Mouse (Mus musculus): Measurements from ENCODE around the gene Upp2.

The Upp2 gene

GRCm38 (mm10) chr2:58567066-58567810, at the start of gene Upp2, which contains the start of gene Acvr1:
Gene Upp2, plus strand, starts transcription at chr2:58567298.
Gene Acvr1, minus strand, starts transcription at chr2:58567157.
- peak; percentile 91 for DNase-seq

- DNase-seq = no peak
Observed at GRCm38 (mm10) chr2:58518517-58518916, 48.6 kb upstream of the Upp2 start.

DNA sequence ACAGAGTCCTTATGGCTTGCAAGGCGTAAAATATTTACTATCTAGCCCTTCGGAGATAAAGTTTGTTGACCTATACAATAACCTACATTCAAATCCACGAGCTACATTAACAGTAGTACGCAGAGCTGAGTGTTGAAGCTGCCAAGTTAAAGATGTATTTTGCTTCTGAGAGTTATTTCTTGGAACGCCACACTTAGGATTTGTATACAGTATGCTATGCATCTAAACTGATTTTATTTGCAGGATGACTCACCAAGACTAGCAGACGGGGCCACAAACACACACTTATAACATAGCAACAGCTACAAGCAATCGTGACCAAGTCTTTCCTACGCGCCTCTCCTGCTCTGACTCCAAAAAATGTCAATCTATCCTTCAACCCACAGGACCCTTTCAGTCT, 46.4 kb upstream of the Upp2 start:
- DNase-seq = no peak

DNA sequence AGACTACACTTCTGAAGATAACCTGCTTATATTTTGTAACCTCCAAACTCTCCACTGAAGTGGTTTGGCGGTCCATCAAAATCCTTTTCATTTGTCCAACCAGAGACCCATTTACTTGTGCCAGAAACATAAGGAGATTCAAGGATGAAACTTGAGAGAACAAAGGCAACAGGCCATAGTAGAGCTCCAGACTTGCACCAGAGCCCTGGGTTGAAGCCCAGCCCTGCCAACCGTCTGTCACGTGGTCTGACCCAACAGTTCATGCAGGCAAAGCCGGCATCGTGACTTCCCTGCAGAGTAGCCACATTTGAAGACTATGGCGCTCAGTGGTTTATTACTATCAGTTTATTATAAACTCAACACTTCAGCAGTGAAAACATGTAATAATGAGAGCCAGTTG, 45.5 kb upstream of the Upp2 start:
- DNase-seq = no peak

- no peak for DNase-seq
Observed at GRCm38 (mm10) chr2:58523097-58523496, 44.0 kb upstream of the Upp2 start.

DNA sequence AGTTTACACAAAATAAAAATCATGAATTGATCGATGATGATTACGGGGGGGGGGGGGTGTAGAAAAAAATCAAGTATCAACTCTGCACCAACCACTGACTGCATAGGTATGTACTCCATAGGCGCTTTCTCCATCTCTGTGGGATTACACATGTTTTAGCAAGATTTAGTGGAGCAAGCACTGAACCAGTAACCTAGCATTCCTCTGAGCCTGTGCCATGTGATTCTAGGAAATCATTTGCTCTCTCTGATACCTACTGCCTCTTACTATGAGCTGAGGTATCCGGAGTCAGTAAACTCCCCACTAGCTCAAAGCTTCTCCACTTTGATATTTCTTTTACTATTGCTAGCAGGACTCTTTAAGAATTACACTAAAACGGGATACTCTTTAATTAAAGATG, 43.2 kb upstream of the Upp2 start:
- DNase-seq = no peak

- no peak for DNase-seq
Observed at GRCm38 (mm10) chr2:58524356-58524755, 42.7 kb upstream of the Upp2 start.

GRCm38 (mm10) chr2:58527786-58528185, 39.3 kb upstream of the Upp2 start:
- no peak for DNase-seq

DNA sequence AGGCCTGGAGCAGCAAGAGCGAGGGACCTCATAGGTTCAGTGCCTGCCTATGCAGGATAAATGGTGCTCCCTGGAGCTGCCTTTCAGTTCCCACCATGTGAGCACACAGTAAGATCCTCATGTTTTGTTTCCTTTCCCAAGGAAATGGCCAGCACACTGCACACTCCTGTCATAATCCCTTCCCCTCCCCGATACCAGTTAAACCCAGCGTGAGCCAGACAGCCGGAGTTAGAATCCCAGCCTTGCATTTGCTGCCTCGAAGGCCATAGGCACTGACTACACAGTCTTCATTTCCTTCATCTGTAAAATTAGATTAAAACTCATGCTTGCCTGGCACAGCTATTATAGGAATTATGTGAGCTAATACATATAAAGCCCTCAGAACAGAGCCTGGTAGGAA, 37.7 kb upstream of the Upp2 start:
- DNase-seq = no peak

DNA sequence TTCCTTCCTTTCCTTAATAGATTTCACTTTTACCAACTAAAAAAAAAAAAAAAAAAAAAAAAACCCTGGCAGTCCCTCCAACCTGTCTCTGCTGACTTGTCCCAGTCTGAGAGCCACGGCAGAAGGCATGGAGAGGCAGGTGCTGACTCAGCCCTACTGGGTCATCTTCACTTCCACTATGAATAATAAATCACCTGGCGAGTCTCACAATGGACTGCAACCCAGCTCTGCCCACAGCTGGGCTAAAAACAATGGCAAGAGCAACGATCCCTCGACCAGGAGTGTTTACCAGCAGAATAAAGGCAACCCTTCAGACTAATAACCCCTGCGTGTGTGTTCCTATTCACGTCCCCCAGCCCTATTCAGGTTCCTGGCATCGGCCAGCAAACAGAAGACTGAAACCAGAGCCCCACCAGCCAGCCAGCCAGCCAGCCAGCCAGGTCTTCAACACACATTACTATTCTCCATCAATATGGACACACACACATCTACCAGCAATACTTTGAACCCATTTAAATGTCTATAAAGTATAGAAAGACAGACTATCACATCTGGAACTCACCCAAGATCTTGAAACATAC, 37.1 kb upstream of the Upp2 start:
- DNase-seq = no peak

GRCm38 (mm10) chr2:58530521-58530920, 36.6 kb upstream of the Upp2 start:
- no peak for DNase-seq

DNA sequence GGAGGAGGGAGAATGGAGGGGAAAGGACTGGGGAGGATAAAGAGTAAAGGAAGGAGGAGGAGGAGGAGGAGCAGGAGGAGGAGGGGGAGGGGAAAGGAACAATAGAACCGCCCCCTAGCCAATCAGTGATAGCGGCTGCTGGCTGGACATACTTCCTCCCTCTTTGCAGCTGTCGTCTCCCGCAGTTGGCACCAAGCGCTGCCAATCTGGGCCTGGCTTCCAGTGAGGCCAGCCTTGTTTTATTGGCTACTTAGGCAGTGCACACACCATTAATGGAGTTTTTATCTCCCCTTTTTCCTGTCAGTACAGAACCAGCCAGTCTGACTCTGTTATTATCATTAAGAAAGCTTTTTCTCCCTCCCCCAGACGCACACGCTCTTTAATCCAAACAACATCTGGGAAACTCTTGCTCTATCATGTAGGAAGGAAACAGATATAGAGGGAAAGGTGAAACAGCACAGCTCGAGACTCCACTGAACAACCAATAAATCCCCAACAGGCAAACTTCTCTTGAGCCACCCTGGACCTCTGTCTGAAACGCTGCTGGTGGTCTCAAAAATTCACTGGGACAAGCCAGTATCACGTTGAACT, 34.7 kb upstream of the Upp2 start:
- peak; percentile 75 for DNase-seq

GRCm38 (mm10) chr2:58533521-58534001, 33.5 kb upstream of the Upp2 start:
- DNase-seq = no peak

DNA sequence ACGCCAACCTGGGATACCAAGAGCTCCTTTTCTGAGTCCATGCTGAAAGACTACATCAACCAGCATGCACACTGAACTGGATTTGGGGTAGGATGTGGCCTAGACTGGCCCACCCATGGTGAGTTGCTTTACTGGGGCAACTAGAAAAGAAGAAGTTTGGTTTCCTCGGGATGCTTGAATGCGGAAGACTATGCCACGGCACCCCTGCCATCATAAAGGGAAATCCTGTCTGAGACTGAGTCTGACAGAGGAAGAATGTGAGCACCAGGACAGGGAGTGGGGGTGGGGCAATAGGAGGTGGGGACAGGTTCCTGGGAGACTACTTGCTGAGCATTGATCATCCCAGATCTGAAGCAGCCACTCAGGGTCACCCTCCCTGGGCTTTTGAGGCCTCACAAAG, 32.7 kb upstream of the Upp2 start:
- DNase-seq = no peak

DNA sequence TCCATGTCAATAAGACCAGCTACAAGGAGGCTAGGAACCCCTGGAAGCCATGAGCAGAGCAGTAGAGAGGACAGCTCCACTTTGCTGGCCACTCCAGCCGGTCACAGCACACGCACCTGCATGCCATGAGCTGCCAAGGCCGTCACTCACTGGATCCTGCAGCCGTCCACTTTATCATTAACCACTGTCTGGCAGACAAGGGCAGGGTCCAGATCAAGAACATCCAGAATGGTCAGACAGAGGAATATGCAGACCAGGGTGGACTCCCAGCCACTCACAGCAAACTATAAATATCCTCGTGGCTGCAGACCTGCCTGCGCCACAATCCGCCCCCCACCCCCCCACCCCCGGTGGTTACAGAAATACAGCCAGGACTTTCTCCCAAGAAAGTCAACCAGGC, 31.9 kb upstream of the Upp2 start:
- DNase-seq = no peak

DNA sequence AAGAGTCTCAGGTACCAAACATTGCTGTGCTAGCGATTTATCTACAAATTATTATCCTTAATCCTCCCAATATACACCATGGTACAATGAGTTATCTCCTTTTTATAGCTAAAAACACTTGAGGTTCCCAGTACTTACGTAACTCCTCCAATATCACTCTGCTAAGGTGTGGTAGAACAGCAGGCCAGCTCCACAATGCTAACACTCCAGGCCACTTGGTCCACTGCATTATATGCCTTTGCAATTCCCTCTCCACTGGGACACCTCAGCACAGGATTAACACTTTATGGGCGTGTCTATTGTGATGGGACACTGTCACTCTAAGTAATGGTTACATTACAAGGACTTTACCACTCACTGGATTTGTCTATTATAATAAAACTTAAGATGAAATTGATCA, 30.3 kb upstream of the Upp2 start:
- no peak for DNase-seq

DNA sequence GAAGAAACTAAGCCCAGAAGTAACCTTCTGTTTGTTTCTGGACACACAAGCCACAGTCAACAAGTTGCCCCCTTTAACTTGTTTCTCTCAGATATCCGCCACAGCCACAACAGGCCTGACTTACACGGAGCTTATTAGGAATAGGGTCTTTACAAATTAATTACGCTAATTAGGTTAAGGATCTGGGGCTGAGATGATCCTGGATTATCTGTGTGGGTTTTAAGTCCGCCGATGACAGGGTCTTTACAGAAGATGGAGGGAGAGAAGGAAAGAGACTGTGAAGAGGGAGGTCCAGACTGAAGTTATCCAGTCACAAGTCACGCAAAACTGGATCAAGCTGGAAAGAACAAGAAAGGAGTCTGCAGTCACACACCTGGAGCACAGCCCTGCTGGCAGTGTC, 28.9 kb upstream of the Upp2 start:
- no peak for DNase-seq

DNA sequence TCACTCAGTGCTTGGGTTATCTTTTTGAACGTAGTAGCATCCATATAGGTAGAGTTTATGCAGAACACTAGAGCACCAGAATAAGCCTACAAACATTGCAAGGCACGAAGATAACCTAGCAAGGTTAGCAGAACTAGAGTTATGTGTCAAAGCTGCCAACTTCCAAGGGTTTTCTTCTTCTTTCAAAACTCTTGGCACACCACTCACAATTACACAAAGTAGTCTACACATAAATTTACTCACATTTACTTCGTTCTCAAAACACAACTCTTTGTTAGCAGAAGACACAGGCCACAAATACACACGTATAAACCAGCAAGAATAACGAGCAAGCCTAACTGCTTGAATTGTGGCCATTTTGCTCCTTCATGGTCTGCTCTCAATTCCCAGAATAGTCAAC, 23.8 kb upstream of the Upp2 start:
- no peak for DNase-seq

DNA sequence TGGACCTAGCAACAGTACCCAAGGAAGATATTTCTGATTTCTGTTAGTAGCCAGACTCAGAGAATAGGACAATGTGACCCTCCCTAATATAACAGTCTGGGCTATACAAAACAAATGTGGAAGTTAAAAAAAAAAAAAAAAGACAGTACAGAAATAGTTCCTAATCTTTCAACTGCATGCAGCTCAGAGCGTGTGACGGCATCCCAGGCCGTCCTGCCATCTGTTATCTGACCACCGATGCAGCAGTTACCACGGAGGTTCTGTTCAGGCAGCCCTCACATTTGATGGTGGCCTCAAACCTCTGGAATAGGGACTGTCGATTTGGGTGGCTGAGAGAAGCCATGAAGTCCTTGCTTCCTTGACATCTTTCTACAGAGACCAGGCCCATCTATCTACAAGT, 22.7 kb upstream of the Upp2 start:
- DNase-seq = no peak

GRCm38 (mm10) chr2:58546264-58546663, 20.8 kb upstream of the Upp2 start:
- no peak for DNase-seq

GRCm38 (mm10) chr2:58548943-58549342, 18.2 kb upstream of the Upp2 start:
- DNase-seq = no peak

GRCm38 (mm10) chr2:58549960-58550359, 17.1 kb upstream of the Upp2 start:
- DNase-seq = no peak

DNA sequence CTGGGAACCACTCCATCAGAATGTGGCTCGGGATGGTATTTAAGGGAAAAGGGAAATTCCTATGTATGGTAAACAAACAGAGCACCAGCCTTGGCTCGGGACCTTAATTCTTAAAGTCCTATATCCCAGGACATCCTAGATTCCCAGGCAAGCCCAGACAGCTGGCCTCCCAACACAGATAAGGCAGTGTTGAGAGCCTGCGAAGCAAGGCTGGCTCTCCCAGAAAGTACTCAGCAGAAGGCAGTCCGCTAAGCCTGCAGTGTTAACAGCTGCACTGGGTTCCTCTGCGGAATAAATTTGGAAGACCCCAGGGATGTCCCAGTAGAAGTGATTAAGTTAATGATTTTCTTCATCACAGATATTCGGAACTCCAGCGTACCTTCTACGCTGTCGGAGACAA, 16.6 kb upstream of the Upp2 start:
- DNase-seq = no peak

DNA sequence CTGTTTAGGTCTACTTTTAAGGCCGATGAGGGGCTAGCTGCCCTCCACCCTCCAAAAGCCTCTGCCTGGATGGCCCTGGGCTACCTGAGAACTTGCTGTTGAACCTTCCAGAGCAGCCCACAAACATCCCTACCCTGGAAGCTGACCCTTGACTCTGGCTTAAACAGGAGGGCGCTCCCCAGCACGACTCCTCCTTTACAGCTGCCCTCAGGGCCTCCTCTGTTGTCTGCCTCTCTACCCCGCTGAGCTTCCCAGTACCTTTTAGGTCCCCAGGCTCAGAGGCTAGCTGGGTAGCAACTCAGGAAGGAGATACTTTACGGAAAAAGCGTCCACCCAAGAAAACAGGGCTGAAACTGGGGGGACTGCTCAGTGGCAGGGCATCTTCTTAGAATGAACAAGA, 15.2 kb upstream of the Upp2 start:
- no peak for DNase-seq

Measured in lung, postnatal 14 days (tissue).